Mouse (Mus musculus): ENCODE measurements around the gene Gsdma. TPM values are rescaled to one million over a fixed set of nuclear protein-coding genes. Genes with fewer than 3 reads are reported as not detected.
A peak's percentile ranks its signal among the peaks of the same experiment; 100 is the strongest.
"Not testable (repeated sequence)": the region's sequence is repeated elsewhere in the genome, so short reads cannot be mapped to it uniquely, and the experiment has no call there.

The Gsdma gene
- total and polyA plus RNA-seq, 3 experiments = 0.62 to 1.2 TPM; not detected in 1

- TF ChIP-seq CHD2 (IDR thresholded peaks at IDR 0.05; ENCODE audit: low read length) (no peak), E2F4 (IDR thresholded peaks at IDR 0.05; ENCODE audit: borderline replicate concordance, low read depth, low read length) (no peak), TCF12 (IDR thresholded peaks at IDR 0.05; ENCODE audit: low read depth, low read length) (peak; percentile 72), ZNF384 (IDR thresholded peaks at IDR 0.05; ENCODE audit: low read depth, low read length) (no peak), CHD1 (IDR thresholded peaks at IDR 0.05; ENCODE audit: low read depth, low read length) (0 out of 2 replicates have a peak, but pooled peaks have one; percentile 23)
These were observed 7.7 kb downstream of the Gsdma start (continued) for GRCm38 (mm10) chr11:98671857-98672256.

GRCm38 (mm10) chr11:98672482-98672881 lies 8.3 kb downstream of the Gsdma start:
- DNase-seq (ENCODE audit: low read depth, low spot score) = peak; percentile 64
- H3K4me3 ChIP-seq (ENCODE audit: control insufficient read depth in 1 of 2, insufficient read depth in 1 of 2, low read depth in 2 of 2, low read length in 2 of 2) = peak overlapping the region; percentile 41 to 42
- peak overlapping the region; percentile 45 for H3K27ac ChIP-seq (ENCODE audit: control insufficient read depth, low read depth, low read length)
- peaks cover 0 to 23% of the 10 kb centered on the region in 2 experiments; a peak in 2 of 4 replicates for H3K36me3 ChIP-seq (ENCODE audit: control insufficient read depth in 1 of 2, insufficient read depth in 2 of 2, low read length in 2 of 2)
- no peaks in the 10 kb centered on the region for H3K9me3 ChIP-seq (replicated peaks; ENCODE audit: insufficient read depth, low read length)
- H3K9ac ChIP-seq (ENCODE audit: control insufficient read depth, low read depth, low read length, poor library complexity, severe bottlenecking) = peak overlapping the region; percentile 26
- H3K4me1 ChIP-seq (ENCODE audit: control insufficient read depth in 1 of 2, insufficient read depth in 2 of 2, low read length in 2 of 2) = peaks cover 22 to 45% of the 10 kb centered on the region in 2 experiments
- TF ChIP-seq TCF12 (IDR thresholded peaks at IDR 0.05; ENCODE audit: low read depth, low read length) = peak; percentile 59; the same call in 1 of the 2 replicates
- TF ChIP-seq GATA1 (IDR thresholded peaks at IDR 0.05; ENCODE audit: low read depth, low read length) = peak; percentile 78
- peak; percentile 34; the same call in 1 of the 2 replicates for TF ChIP-seq BHLHE40 (IDR thresholded peaks at IDR 0.05; ENCODE audit: borderline replicate concordance, low read depth, low read length)
- peak; percentile 62 for TF ChIP-seq ETS1 (IDR thresholded peaks at IDR 0.05; ENCODE audit: low read depth, low read length)
- TF ChIP-seq ZKSCAN1 (IDR thresholded peaks at IDR 0.05; ENCODE audit: low read depth, low read length) = no peak
- peak; percentile 71 for TF ChIP-seq MYB (IDR thresholded peaks at IDR 0.05; ENCODE audit: low read depth, low read length)
- no peak for TF ChIP-seq E2F4 (IDR thresholded peaks at IDR 0.05; ENCODE audit: borderline replicate concordance, low read depth, low read length)
- 0 out of 4 replicates have a peak, but pooled peaks of 1 of the 2 experiments have one; percentile 2 for TF ChIP-seq POLR2A (IDR thresholded peaks at IDR 0.05; ENCODE audit: control insufficient read depth in 1 of 2, insufficient read depth in 1 of 2, low read depth in 1 of 2, low read length in 2 of 2, poor library complexity in 1 of 2)
- TF ChIP-seq JUND (IDR thresholded peaks at IDR 0.05; ENCODE audit: low read depth, low read length) = no peak
- no peak for TF ChIP-seq TAL1 (IDR thresholded peaks at IDR 0.05; ENCODE audit: low read length)
- TF ChIP-seq RCOR1 (IDR thresholded peaks at IDR 0.05; ENCODE audit: low read depth, low read length) = peak; percentile 86
- TF ChIP-seq CTCF (IDR thresholded peaks at IDR 0.05 in 2 of 3, conservative IDR thresholded peaks at IDR 0.05 in 1 of 3; ENCODE audit: control insufficient read depth in 1 of 3, insufficient read depth in 1 of 3, low read depth in 2 of 3, low read length in 3 of 3, poor library complexity in 1 of 3, severe bottlenecking in 1 of 3) = no peak
- peak; percentile 76 to 84 for TF ChIP-seq EP300 (IDR thresholded peaks at IDR 0.05; ENCODE audit: low read depth in 1 of 2, low read length in 2 of 2)
- H3K79me2 ChIP-seq (ENCODE audit: control insufficient read depth, insufficient read depth, low read length, poor library complexity) = no peaks in the 10 kb centered on the region
- no peaks in the 10 kb centered on the region for H3K27me3 ChIP-seq (ENCODE audit: control insufficient read depth in 1 of 2, insufficient read depth in 2 of 2, low read length in 2 of 2)

- TF ChIP-seq ELF1 (IDR thresholded peaks at IDR 0.05; ENCODE audit: low read depth, low read length) = peak; percentile 85
- TF ChIP-seq SMC3 (IDR thresholded peaks at IDR 0.05; ENCODE audit: low read depth, low read length) = peak; percentile 33
- peak; percentile 34 for TF ChIP-seq RAD21 (IDR thresholded peaks at IDR 0.05; ENCODE audit: low read depth, low read length)
- peak; percentile 34 to 67 (median 62); a peak in 5 of 6 replicates for TF ChIP-seq CTCF (IDR thresholded peaks at IDR 0.05 in 2 of 3, conservative IDR thresholded peaks at IDR 0.05 in 1 of 3; ENCODE audit: control insufficient read depth in 1 of 3, insufficient read depth in 1 of 3, low read depth in 2 of 3, low read length in 3 of 3, poor library complexity in 1 of 3, severe bottlenecking in 1 of 3)
- 0 out of 2 replicates have a peak, but pooled peaks have one; percentile 37 for TF ChIP-seq HCFC1 (IDR thresholded peaks at IDR 0.05; ENCODE audit: low read depth, low read length)
- H3K9me3 ChIP-seq (replicated peaks; ENCODE audit: insufficient read depth, low read length); H3K27me3 ChIP-seq (ENCODE audit: control insufficient read depth in 1 of 2, insufficient read depth in 2 of 2, low read length in 2 of 2); H3K79me2 ChIP-seq (ENCODE audit: control insufficient read depth, insufficient read depth, low read length, poor library complexity): not testable (repeated sequence)
- DNase-seq (ENCODE audit: low read depth, low spot score) = peak; percentile 86
- Histone ChIP-seq H3K9ac (ENCODE audit: control insufficient read depth, low read depth, low read length, poor library complexity, severe bottlenecking) (peak overlapping the region; percentile 25), H3K4me1 (ENCODE audit: control insufficient read depth in 1 of 2, insufficient read depth in 2 of 2, low read length in 2 of 2) (peaks cover 22 to 45% of the 10 kb centered on the region in 2 experiments), H3K4me3 (ENCODE audit: control insufficient read depth in 1 of 2, insufficient read depth in 1 of 2, low read depth in 2 of 2, low read length in 2 of 2) (peak overlapping the region; percentile 41 to 42), H3K36me3 (ENCODE audit: control insufficient read depth in 1 of 2, insufficient read depth in 2 of 2, low read length in 2 of 2) (peaks cover 0 to 23% of the 10 kb centered on the region in 2 experiments; a peak in 2 of 4 replicates), H3K27ac (ENCODE audit: control insufficient read depth, low read depth, low read length) (peak overlapping the region; percentile 44)
These were observed 9.0 kb downstream of the Gsdma start for GRCm38 (mm10) chr11:98673136-98673535.

All from MEL (cell line).